Mouse (Mus musculus): ENCODE measurements at regions not wholly inside any gene's neighbourhood (a gene's known extent, or its start where the extent isn't known, plus 50 kb on each side); places are given as distances from the start of the nearest gene placed in this dataset.

DNA sequence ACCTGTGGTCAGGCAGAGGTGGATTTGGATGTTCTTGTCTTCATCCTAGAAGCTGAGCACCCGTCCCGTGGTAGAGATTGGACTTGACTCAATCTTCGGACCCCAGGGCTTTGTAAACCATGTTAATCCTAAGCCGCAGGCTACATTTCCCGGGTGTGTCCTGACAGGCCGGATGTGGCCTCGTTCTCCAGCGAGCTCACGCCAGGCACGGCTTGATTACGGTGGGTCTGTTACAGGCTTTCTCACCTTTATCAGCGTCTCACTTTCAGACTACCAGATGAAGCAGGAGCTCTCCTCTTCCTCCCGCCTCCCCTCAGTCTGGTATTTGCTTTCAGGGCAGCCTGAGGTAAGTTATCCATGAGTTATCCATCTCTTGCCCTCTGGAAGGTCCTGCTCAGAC lies 156.4 kb upstream of the Six2 start:
- DNase-seq (ENCODE audit: low spot score), result no peak

GRCm38 (mm10) chr17:85823036-85823435 lies 135.0 kb upstream of the Six2 start:
- no peak for DNase-seq (ENCODE audit: low spot score)

DNA sequence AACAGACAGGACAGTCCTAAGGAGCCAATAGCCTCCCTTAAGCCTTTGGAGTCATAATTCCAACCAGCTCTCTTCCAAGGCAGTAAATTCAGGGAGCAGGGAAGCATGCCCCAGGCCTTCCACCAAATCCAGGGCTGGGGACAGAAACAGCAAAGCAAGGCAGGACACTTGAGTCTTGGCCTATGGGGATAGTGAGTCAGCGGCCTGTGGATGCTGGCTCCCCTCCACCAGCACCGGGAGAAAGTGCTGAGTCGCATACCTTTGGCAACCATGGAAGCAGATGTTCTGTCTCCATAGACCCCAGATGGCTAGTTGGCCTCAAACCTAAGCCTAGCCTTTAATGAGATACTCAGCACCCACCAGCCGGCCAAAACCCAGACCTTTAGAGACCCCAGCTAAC lies 133.8 kb upstream of the Six2 start:
- DNase-seq (ENCODE audit: low spot score), result no peak

DNA sequence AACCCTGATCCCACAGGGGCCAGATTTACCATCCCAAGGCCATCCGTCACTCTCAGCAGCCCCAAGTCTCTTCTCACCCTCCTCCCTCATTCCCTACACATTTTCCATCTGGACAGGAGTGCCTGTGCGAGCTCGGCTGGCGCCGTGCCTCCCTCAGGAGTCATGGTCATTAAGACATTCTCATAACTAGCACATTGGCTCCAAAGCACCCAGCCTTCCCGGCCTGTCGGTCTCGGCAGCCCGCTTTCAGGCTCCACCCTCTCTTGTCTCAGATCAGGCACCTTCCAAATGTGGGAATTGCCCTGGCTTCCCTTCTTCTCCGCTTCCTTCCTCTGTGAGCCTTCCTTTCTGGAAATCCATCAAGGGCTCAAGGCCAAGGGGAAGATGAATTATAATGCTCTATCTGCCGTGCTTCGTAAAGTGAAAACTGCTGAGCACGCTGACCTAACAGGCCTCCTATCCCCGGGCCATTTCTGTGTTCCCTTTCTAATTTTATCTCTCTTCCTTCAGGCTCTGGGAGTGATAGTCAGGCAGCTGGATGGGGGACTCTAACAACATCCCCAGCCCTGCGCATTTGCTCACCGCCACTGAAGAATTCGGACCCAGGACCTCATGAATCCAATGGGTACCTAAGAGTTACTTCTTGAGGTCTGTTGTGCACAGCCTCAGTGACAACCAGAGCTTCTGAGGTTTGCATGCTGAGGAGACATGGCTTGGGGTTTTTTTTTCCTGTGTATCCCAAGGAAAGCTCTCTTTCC lies 130.2 kb upstream of the Six2 start:
- DNase-seq (ENCODE audit: low spot score), result no peak

GRCm38 (mm10) chr17:85816521-85816920 lies 128.4 kb upstream of the Six2 start:
- no peak for DNase-seq (ENCODE audit: low spot score)

GRCm38 (mm10) chr17:85816056-85816455 lies 128.0 kb upstream of the Six2 start:
- no peak for DNase-seq (ENCODE audit: low spot score)

DNA sequence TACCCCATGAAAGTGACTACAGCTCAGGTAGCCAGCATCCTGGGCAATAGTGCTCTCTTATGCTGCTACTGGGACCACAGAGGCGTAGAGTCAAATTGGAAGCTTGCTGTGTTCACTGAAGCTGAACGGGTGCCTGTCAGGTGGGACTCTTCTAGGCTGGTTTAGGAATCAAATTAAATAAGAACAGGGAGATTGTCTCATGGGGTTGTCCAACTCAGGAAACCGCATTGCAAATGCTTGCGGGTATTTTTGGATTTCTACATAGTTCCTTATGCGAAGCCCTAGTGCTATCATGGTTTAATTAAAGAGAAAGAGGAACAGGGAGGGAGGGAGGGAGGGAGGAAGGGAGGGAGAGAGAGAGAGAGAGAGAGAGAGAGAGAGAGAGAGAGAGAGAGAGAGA lies 120.5 kb upstream of the Six2 start:
- DNase-seq (ENCODE audit: low spot score), result no peak

DNA sequence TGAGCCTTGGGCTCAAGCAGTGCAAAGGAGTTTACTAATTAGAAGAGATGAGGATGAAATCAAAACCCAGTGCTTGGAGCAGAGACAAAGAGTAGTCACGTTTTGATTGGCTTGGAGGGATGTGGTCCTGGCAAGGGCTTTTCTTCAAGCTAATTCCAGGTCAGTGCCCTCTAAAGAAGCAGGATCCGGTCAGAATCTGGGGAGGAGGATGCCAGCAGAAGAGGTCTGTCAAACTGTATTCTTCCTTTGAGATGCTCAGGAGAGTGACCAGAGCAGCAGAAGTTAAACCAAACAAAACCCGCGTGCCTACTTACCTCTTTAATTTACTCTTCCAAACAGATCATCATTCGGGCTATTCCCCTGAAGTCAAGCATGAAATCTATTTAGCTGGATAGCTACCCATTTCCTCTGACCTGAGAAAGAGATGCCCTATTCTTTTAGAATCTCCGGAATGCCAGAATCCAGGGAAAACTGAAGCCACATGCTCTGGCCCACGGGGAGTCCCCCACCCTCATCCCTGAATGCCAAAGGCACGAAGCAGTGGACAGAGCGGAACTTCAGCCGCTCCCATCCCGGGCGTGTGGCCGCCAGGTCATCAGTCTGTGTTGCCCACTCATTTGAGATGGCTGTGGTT lies 117.8 kb upstream of the Six2 start:
- DNase-seq (ENCODE audit: low spot score), result no peak

GRCm38 (mm10) chr17:85804631-85805030 lies 116.6 kb upstream of the Six2 start:
- no peak for DNase-seq (ENCODE audit: low spot score)

- no peak for DNase-seq (ENCODE audit: low spot score)
Observed at GRCm38 (mm10) chr17:85801734-85802133, 113.7 kb upstream of the Six2 start.

GRCm38 (mm10) chr17:85801079-85801605 lies 113.1 kb upstream of the Six2 start:
- no peak for DNase-seq (ENCODE audit: low spot score)

DNA sequence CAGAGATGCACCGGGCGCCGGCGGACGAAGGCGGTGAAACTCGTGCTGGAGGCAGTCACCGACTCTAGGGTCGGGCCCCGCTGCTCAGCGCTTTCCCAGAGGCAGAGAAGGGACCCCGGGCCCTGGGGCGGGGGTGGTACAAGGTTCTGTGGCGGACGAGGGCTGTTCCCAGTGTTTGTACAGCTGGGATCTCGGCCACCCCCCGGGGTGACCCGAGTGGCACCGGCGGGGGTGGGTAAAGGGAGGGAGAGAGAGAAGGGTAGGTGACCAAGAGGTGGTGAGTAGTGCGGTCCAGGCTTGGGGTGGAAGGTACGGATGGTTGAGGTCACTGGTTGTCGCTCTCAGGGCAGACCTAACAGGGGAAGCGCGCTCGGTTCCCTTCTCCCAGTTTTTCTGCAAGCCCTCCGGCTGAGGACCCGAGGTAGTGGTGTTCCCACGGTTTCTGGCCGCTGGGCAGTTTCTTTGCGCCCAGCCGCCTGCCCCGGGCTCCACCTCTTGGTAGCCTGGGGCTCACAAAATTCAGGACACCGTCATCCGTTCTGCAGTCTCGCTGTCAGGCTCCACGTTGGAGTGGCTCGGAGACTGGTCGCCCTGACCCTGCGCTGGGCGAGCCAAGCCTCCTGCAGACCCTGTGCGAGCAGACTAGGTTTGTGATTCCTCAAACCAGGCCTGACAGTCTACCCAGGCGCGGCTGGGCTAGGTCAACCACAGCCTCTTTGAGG lies 112.4 kb upstream of the Six2 start:
- peak; percentile 10 for DNase-seq (ENCODE audit: low spot score)

DNA sequence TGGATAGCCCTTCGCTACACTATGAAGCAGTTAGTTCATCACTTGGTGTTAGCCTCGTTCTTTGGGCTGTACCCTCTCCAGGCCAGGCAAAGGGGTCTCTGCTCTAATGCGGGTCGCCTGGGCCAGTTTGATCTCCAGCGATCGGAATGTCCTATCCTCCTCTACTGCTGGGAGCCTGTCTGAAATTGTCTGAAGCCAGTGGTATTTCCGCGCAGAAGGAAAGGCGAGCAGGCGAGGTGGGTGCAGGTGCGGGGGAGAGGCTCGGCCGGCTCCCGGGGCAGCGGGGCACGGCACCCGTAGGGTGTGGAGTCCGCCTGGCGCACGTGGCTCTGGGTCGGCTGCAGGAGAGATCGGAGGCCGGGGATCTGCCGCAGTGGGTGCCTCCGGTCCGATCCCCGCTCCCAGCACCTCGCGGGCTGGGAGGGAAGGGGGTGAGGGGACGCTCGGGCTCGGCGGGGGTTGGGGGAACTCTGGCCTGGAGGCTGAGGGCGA lies 111.8 kb upstream of the Six2 start:
- DNase-seq (ENCODE audit: low spot score), result peak; percentile 16

- no peak for DNase-seq (ENCODE audit: low spot score)
Observed at GRCm38 (mm10) chr17:85799081-85799864, 111.2 kb upstream of the Six2 start.

- DNase-seq (ENCODE audit: low spot score), result no peak
Observed at GRCm38 (mm10) chr17:85797755-85798154, 109.7 kb upstream of the Six2 start.

DNA sequence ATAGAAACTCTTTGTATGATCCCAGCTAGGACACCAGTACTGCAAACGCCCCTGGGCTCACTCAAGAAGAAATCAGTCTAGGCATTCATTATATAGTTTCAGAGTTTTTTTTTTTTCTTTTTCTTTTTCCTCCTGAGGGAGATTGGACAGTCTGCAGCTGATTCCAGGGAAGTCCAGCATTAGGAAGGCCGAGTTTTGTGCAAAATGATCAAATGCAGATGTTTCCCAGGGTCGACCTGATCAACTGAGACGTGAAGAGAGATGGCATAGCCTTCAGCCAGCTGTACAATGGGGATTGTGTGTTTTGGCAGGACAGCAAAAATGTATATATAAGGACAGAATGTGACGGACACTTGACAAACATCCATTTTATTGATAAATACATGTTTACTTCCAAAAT lies 107.7 kb upstream of the Six2 start:
- DNase-seq (ENCODE audit: low spot score), result no peak

DNA sequence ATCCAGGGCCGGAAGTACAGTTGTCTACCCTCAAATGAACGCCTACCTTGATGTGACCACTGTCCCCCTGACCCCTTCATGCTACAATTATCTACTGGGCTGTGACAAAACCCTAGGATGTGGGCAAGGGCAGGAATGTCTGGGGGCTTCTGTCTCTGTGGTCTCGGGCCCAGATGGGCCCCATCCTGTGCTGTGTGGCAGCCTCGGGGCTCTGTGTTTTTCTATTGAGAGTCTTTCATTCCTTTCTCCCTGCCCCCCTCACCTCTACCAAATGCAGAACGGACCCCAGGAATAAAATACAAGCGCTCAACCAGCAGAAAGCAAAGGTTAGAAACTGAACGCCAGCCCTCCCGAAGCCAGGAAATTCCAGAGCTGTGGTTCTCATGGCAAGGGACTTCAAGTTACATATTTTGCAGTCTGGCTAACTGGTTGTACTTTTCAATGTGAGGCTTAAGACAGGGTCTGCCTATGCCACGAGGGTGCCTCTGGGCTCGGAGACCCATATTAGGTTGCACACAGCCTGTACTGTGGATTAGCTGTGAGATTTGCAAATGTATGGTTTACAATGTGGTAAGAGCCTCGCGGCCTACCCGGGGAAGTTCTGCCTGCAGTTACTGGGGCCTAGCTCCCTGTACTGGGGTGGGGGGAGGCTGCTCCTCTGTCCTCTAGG lies 97.7 kb upstream of the Six2 start:
- DNase-seq (ENCODE audit: low spot score), result no peak

DNA sequence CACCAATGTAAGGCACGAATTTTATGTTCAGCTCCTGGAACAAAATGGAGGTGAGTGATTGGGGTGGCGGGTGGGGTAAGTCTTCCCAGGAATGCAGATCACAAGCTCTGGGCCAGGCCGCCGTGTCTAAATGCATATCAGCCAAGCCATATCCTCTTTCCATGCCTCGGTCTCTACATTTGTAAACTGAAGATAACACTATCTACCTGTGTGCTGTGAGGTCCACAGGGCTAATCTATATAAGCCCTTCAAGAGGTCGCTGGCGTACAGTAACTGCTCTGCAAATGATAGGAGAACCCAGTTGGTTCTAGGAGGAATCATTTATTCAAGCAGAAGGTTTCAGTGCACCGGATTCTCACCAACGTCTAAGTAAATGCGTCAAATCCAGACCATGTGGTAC lies 92.4 kb upstream of the Six2 start:
- DNase-seq (ENCODE audit: low spot score), result no peak

GRCm38 (mm10) chr17:85776876-85777275 lies 88.8 kb upstream of the Six2 start:
- no peak for DNase-seq (ENCODE audit: low spot score)

GRCm38 (mm10) chr17:85768341-85768740 lies 80.3 kb upstream of the Six2 start:
- DNase-seq (ENCODE audit: low spot score), result no peak

DNA sequence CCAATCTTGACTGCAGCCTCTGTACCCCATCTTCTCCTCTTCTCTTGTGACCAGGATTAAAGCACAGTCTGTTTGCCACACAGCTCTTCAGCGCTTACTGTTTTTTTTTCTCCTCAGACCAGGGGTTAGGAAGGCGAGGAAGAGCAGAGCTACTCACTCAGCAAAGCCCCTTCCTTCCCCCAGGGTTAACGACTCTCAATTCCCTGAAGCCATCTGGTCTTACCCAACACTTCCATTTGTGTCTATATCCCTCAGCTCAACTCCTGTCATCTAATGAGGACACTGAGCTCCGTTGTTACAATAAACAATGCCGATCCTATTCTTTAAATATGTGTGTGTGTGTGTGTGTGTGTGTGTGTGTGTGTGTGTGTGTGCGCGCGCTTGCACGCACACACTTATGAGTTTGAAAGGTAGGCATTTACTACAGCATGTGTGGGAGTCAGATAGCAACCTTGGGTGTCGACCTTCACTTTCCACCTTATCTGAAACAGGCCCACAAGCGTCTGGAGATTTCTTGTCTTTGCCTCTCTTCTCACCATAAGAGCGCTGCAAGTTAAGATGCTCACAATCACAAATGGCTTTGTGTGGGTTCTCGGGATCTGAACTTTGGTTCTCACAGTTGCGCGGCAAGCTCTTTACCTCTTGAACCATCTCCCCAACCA lies 79.3 kb upstream of the Six2 start:
- DNase-seq (ENCODE audit: low spot score), result no peak

All from ovary, postnatal 36 days (tissue).